Mouse (Mus musculus) mature B cell (primary cell): ENCODE measurements around the gene Vipr2.

Experiments used
- in situ Hi-C: fragments of 300-500 bp; cut with MboI; formaldehyde crosslinking; loops from 2 replicates; pipeline ENCODE4 v1.14.3; 2019

Gene Vipr2

GRCm38 (mm10) chr12:116077074-116077854 lies at the start of gene Vipr2:
TSS of gene Vipr2 (plus strand) at chr12:116077726.
- in situ Hi-C loops, result no loop called here

- in situ Hi-C loops, result no loop called here
Measured at GRCm38 (mm10) chr12:116028095-116028494, 49.4 kb upstream of the Vipr2 start.

- in situ Hi-C loops, result no loop called here
Measured at GRCm38 (mm10) chr12:116035346-116035745, 42.2 kb upstream of the Vipr2 start.

- in situ Hi-C loops, result no loop called here
Measured at GRCm38 (mm10) chr12:116044785-116045184, 32.7 kb upstream of the Vipr2 start.

- in situ Hi-C loops, result no loop called here
Measured at GRCm38 (mm10) chr12:116047440-116048377, 29.8 kb upstream of the Vipr2 start, which contains the start of gene Zfp386. TSS of gene Zfp386 (plus strand) at chr12:116047724.

GRCm38 (mm10) chr12:116048766-116049165 lies 28.8 kb upstream of the Vipr2 start:
- in situ Hi-C loops, result no loop called here

GRCm38 (mm10) chr12:116049236-116049635 lies 28.3 kb upstream of the Vipr2 start:
- in situ Hi-C loops, result no loop called here

GRCm38 (mm10) chr12:116049701-116050100 lies 27.8 kb upstream of the Vipr2 start:
- in situ Hi-C loops, result loop anchor here (10.0 kb wide), 1 partner anchor 155 kb away; no protein-coding TSS in a partner anchor

GRCm38 (mm10) chr12:116054342-116054741 lies 23.2 kb upstream of the Vipr2 start:
- in situ Hi-C loops, result loop anchor here (10.0 kb wide), 1 partner anchor 150 kb away; no protein-coding TSS in a partner anchor

GRCm38 (mm10) chr12:116056112-116056511 lies 21.4 kb upstream of the Vipr2 start:
- in situ Hi-C loops, result loop anchor here (10.0 kb wide), 1 partner anchor 149 kb away; no protein-coding TSS in a partner anchor

GRCm38 (mm10) chr12:116061561-116062193 lies 15.8 kb upstream of the Vipr2 start:
- in situ Hi-C loops, result no loop called here

GRCm38 (mm10) chr12:116062194-116062583 lies 15.3 kb upstream of the Vipr2 start:
- in situ Hi-C loops, result no loop called here

- in situ Hi-C loops, result no loop called here
Measured at GRCm38 (mm10) chr12:116063020-116063419, 14.5 kb upstream of the Vipr2 start.

- in situ Hi-C loops, result no loop called here
Measured at GRCm38 (mm10) chr12:116071023-116071422, 6.5 kb upstream of the Vipr2 start.

GRCm38 (mm10) chr12:116077855-116078366 lies 385 bp downstream of the Vipr2 start:
- in situ Hi-C loops, result no loop called here

- in situ Hi-C loops, result no loop called here
Measured at GRCm38 (mm10) chr12:116083125-116083524, 5.6 kb downstream of the Vipr2 start.

GRCm38 (mm10) chr12:116084294-116084693 lies 6.8 kb downstream of the Vipr2 start:
- in situ Hi-C loops, result no loop called here

GRCm38 (mm10) chr12:116086951-116087600 lies 9.6 kb downstream of the Vipr2 start:
- in situ Hi-C loops, result no loop called here

GRCm38 (mm10) chr12:116089836-116090235 lies 12.3 kb downstream of the Vipr2 start:
- in situ Hi-C loops, result no loop called here

GRCm38 (mm10) chr12:116094765-116095555 lies 17.4 kb downstream of the Vipr2 start:
- in situ Hi-C loops, result no loop called here
